In the genomic region with DNA sequence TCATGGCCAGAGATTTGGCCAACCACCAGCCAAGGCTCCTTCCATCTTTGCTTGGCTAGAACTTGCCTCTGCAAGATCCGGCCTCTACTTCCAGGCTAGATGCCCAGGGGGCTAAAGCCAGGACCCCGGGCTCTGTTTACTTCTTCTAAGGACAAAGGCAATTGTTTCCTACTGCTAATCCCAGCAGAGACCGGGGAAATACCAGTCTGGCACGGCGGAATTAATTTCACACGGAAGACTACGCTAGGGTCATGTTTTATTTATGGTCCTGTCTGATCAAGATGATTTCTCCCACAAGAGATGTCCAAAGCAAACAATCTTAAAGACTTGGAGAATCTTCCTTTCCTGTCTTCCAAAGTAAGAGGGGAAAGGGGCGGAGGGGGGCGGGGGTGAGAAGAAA, we compare ENCODE assay signal across 9 mouse cellular contexts. TPM values are rescaled to one million over a fixed set of nuclear protein-coding genes. Genes with fewer than 3 reads are reported as not detected.
A peak's percentile ranks its signal among the peaks of the same experiment; 100 is the strongest.
DNase-seq lines count a peak whose midpoint lies in the region; ATAC-seq and TF ChIP-seq lines count a peak whose summit lies in the region.
"Had no signal": no experiment of that assay in that cellular context is flagged by ENCODE, and none has a peak within 500 bp of the region (broad histone marks: within the 10 kb centered on the region; RNA-seq: fewer than 3 reads in every experiment).

No protein-coding gene starts in this region.

- 16% methylated on average over 9 of the region's 9 CpGs for WGBS in heart, embryonic 14.5 days
- 4% methylated on average over 9 of the region's 9 CpGs for WGBS in embryonic facial prominence, embryonic 11.5 days
- 3% methylated on average over 9 of the region's 9 CpGs for WGBS in hindbrain, embryonic 13.5 days
- 2% methylated on average over 9 of the region's 9 CpGs for WGBS in midbrain, postnatal 0 days

- H3K4me3 ChIP-seq in heart, embryonic 14.5 days (ENCODE audit: control insufficient read depth in 1 of 2, insufficient read depth in 1 of 2, low read depth in 1 of 2, low read length in 2 of 2) = peak overlapping the region; percentile 3 to 65; a peak in 3 of 4 replicates
- H3K4me3 ChIP-seq in embryonic facial prominence, embryonic 11.5 days (ENCODE audit: low read depth, low read length) = peak overlapping the region; percentile 6; the same call in 1 of the 2 replicates
- H3K4me3 ChIP-seq in hindbrain, embryonic 13.5 days = peak overlapping the region; percentile 74
- H3K4me3 ChIP-seq in midbrain, postnatal 0 days (ENCODE audit: low read depth, low read length) = peak overlapping the region; percentile 76

- peaks cover 28% of the 10 kb centered on the region for H3K27me3 ChIP-seq in heart, embryonic 14.5 days (ENCODE audit: control insufficient read depth, insufficient read depth, low read length)
- H3K27me3 ChIP-seq in embryonic facial prominence, embryonic 11.5 days (ENCODE audit: control insufficient read depth, insufficient read depth, low read length) = peaks cover 23% of the 10 kb centered on the region
- peaks cover 51% of the 10 kb centered on the region for H3K27me3 ChIP-seq in hindbrain, embryonic 13.5 days
- peaks cover 28% of the 10 kb centered on the region for H3K27me3 ChIP-seq in midbrain, postnatal 0 days (ENCODE audit: insufficient read depth, low read length)
- H3K27me3 ChIP-seq: CH12.LX had no signal

- no peaks in the 10 kb centered on the region for H3K36me3 ChIP-seq in heart, embryonic 14.5 days (ENCODE audit: control insufficient read depth, insufficient read depth, low read length)
- no peaks in the 10 kb centered on the region for H3K36me3 ChIP-seq in embryonic facial prominence, embryonic 11.5 days (replicated peaks; ENCODE audit: control insufficient read depth, insufficient read depth, low read depth, low read length)
- no peaks in the 10 kb centered on the region for H3K36me3 ChIP-seq in hindbrain, embryonic 13.5 days
- H3K36me3 ChIP-seq in midbrain, postnatal 0 days (ENCODE audit: insufficient read depth, low read length) = no peaks in the 10 kb centered on the region

- no peak overlapping the region for H3K27ac ChIP-seq in heart, embryonic 14.5 days (replicated peaks in 1 of 2; ENCODE audit: control insufficient read depth in 1 of 2, insufficient read depth in 1 of 2, low read depth in 2 of 2, low read length in 2 of 2)
- no peak overlapping the region for H3K27ac ChIP-seq in embryonic facial prominence, embryonic 11.5 days (replicated peaks; ENCODE audit: low read depth, low read length)
- H3K27ac ChIP-seq in hindbrain, embryonic 13.5 days = no peak overlapping the region
- no peak overlapping the region for H3K27ac ChIP-seq in midbrain, postnatal 0 days (ENCODE audit: low read depth, low read length)

- H3K4me2 ChIP-seq in heart, embryonic 14.5 days (ENCODE audit: low read length) = peak overlapping the region; percentile 93
- peak overlapping the region; percentile 93; the same call in 1 of the 2 replicates for H3K4me2 ChIP-seq in embryonic facial prominence, embryonic 11.5 days (ENCODE audit: low read depth, low read length)
- H3K4me2 ChIP-seq in hindbrain, embryonic 13.5 days = peak overlapping the region; percentile 98
- H3K4me2 ChIP-seq in midbrain, postnatal 0 days (ENCODE audit: low read depth, low read length, poor library complexity, severe bottlenecking) = peak overlapping the region; percentile 97

- DNase-seq in heart, adult 11 months = no peak
- no peak for DNase-seq in embryonic facial prominence, embryonic 11.5 days (ENCODE audit: low spot score)
- no peak for DNase-seq in midbrain, postnatal 0 days (ENCODE audit: low spot score)
- no peak for DNase-seq in urinary bladder, postnatal 10 days (ENCODE audit: low spot score)
- no peak for DNase-seq in B cell, adult 2 months
- DNase-seq in kidney, adult 11 months = no peak

- TF ChIP-seq CTCF in midbrain, postnatal 0 days (IDR thresholded peaks at IDR 0.05) = no peak

- no peaks in the 10 kb centered on the region for H3K9me3 ChIP-seq in heart, embryonic 14.5 days (ENCODE audit: control insufficient read depth, low read length)
- H3K9me3 ChIP-seq in embryonic facial prominence, embryonic 11.5 days (replicated peaks; ENCODE audit: control insufficient read depth, low read length) = no peaks in the 10 kb centered on the region
- H3K9me3 ChIP-seq in hindbrain, embryonic 13.5 days = no peaks in the 10 kb centered on the region
- no peaks in the 10 kb centered on the region for H3K9me3 ChIP-seq in midbrain, postnatal 0 days (ENCODE audit: low read length)

- H3K9ac ChIP-seq in heart, embryonic 14.5 days (ENCODE audit: low read length) = peak overlapping the region; percentile 74; the same call in 1 of the 2 replicates
- no peak overlapping the region for H3K9ac ChIP-seq in embryonic facial prominence, embryonic 11.5 days (replicated peaks; ENCODE audit: low read length)
- 0 out of 2 replicates have a peak overlapping the region, but pooled peaks have one; percentile 79 for H3K9ac ChIP-seq in hindbrain, embryonic 13.5 days
- no peak overlapping the region for H3K9ac ChIP-seq in midbrain, postnatal 0 days (replicated peaks; ENCODE audit: low read length, poor library complexity, severe bottlenecking)

- no peak for ATAC-seq in heart, embryonic 14.5 days (ENCODE audit: insufficient number of reproducible peaks, insufficient read depth, low FRiP score, low read depth)
- no peak for ATAC-seq in embryonic facial prominence, embryonic 11.5 days (replicated peaks; ENCODE audit: insufficient number of reproducible peaks, low FRiP score, low TSS enrichment, low read depth)
- no peak for ATAC-seq in hindbrain, embryonic 13.5 days (ENCODE audit: low FRiP score)
- no peak for ATAC-seq in midbrain, postnatal 0 days (ENCODE audit: low FRiP score)

- H3K4me1 ChIP-seq in heart, embryonic 14.5 days (ENCODE audit: control insufficient read depth in 2 of 2, insufficient read depth in 2 of 2, low read length in 2 of 2) = peaks cover 9 to 10% of the 10 kb centered on the region in 2 experiments; a peak in 3 of 4 replicates
- no peaks in the 10 kb centered on the region; the same call in 1 of the 2 replicates for H3K4me1 ChIP-seq in embryonic facial prominence, embryonic 11.5 days (ENCODE audit: control insufficient read depth, insufficient read depth, low read length)
- peaks cover 39% of the 10 kb centered on the region for H3K4me1 ChIP-seq in hindbrain, embryonic 13.5 days (replicated peaks)
- H3K4me1 ChIP-seq in midbrain, postnatal 0 days (ENCODE audit: insufficient read depth, low read length) = 0 out of 2 replicates have a peak, but pooled peaks cover 5% of the 10 kb centered on the region

RNA-seq across cellular contexts. Expression of a gene that starts 1.6 kb away (rescaled TPM):
- polyA plus RNA-seq in heart, embryonic 14.5 days (2014; fragmentation: Nextera tagmentation; extraction: Ambion mirVana) = 50.2 and 54.1 TPM in 2 replicates
- 17.1 and 21.5 TPM in 2 replicates for polyA plus RNA-seq in embryonic facial prominence, embryonic 11.5 days (2014; fragmentation: Nextera tagmentation; extraction: Ambion mirVana)
- 29.7 and 38.2 TPM in 2 replicates for polyA plus RNA-seq in hindbrain, embryonic 13.5 days (2015; fragmentation: Nextera tagmentation; extraction: Ambion mirVana)
- total RNA-seq in midbrain, postnatal 0 days (2014; rRNA removed) = 39.8 and 54.3 TPM in 2 replicates
- polyA plus RNA-seq in midbrain, postnatal 0 days (2015; fragmentation: Nextera tagmentation; extraction: Ambion mirVana) = 21.6 and 28.7 TPM in 2 replicates

Comparison
In these comparisons a context has a peak if more than half of its experiments do, and no peak if none do; other contexts are left out.
1. H3K4me3 ChIP-seq: peak in every context shown above with its lines; median percentile 76 in midbrain, postnatal 0 days; 74 in hindbrain, embryonic 13.5 days; 34 in heart, embryonic 14.5 days; 6 in embryonic facial prominence, embryonic 11.5 days.
2. H3K9ac ChIP-seq: peak in heart, embryonic 14.5 days (single experiment) and hindbrain, embryonic 13.5 days (single experiment); none in embryonic facial prominence, embryonic 11.5 days (single experiment) and midbrain, postnatal 0 days (single experiment).
3. Peak in every context shown above with its lines, with median percentiles within 50 percentile points of each other: H3K4me2 ChIP-seq.